Mouse (Mus musculus): ENCODE results near the gene Ttc7b. TPM values are rescaled to one million over a fixed set of nuclear protein-coding genes. Genes with fewer than 3 reads are reported as not detected.

Gene Ttc7b
- total and polyA plus RNA-seq, 3 experiments = 11.7 to 23.7 TPM; not detected in 1

- Histone ChIP-seq H3K36me3 (ENCODE audit: control insufficient read depth in 1 of 2, insufficient read depth in 2 of 2, low read length in 2 of 2) (no peaks in the 10 kb centered on the region), H3K9ac (ENCODE audit: control insufficient read depth, low read depth, low read length, poor library complexity, severe bottlenecking) (no peak overlapping the region), H3K27ac (ENCODE audit: control insufficient read depth, low read depth, low read length) (no peak overlapping the region), H3K9me3 (replicated peaks; ENCODE audit: insufficient read depth, low read length) (no peaks in the 10 kb centered on the region), H3K27me3 (ENCODE audit: control insufficient read depth in 1 of 2, insufficient read depth in 2 of 2, low read length in 2 of 2) (no peaks in the 10 kb centered on the region), H3K4me3 (ENCODE audit: control insufficient read depth in 1 of 2, insufficient read depth in 1 of 2, low read depth in 2 of 2, low read length in 2 of 2) (no peak overlapping the region), H3K79me2 (ENCODE audit: control insufficient read depth, insufficient read depth, low read length, poor library complexity) (no peaks in the 10 kb centered on the region), H3K4me1 (ENCODE audit: control insufficient read depth in 1 of 2, insufficient read depth in 2 of 2, low read length in 2 of 2) (no peaks in the 10 kb centered on the region)
- no peak for TF ChIP-seq MAZ (IDR thresholded peaks at IDR 0.05; ENCODE audit: low read depth, low read length)
- TF ChIP-seq POLR2AphosphoS5 (IDR thresholded peaks at IDR 0.05; ENCODE audit: borderline replicate concordance, low read depth, low read length) = no peak
- no peak for TF ChIP-seq NRF1 (IDR thresholded peaks at IDR 0.05; ENCODE audit: insufficient read depth, low read depth, low read length, poor library complexity, severe bottlenecking)
- no peak for TF ChIP-seq E2F4 (IDR thresholded peaks at IDR 0.05; ENCODE audit: borderline replicate concordance, low read depth, low read length)
- no peak for TF ChIP-seq MEF2A (IDR thresholded peaks at IDR 0.05; ENCODE audit: extremely low read depth, insufficient replicate concordance, low read depth, low read length, poor library complexity, severe bottlenecking)
- TF ChIP-seq MYB (IDR thresholded peaks at IDR 0.05; ENCODE audit: low read depth, low read length) = no peak
- no peak for TF ChIP-seq JUND (IDR thresholded peaks at IDR 0.05; ENCODE audit: low read depth, low read length)
- TF ChIP-seq MAX (IDR thresholded peaks at IDR 0.05; ENCODE audit: low read length) = no peak
- no peak for TF ChIP-seq SMC3 (IDR thresholded peaks at IDR 0.05; ENCODE audit: low read depth, low read length)
- no peak for TF ChIP-seq TBP (IDR thresholded peaks at IDR 0.05; ENCODE audit: low read depth, low read length)
- TF ChIP-seq ZKSCAN1 (IDR thresholded peaks at IDR 0.05; ENCODE audit: low read depth, low read length) = no peak
- TF ChIP-seq ZC3H11A (IDR thresholded peaks at IDR 0.05; ENCODE audit: low read depth, low read length) = no peak
- TF ChIP-seq TCF12 (IDR thresholded peaks at IDR 0.05; ENCODE audit: low read depth, low read length) = no peak
- TF ChIP-seq ELF1 (IDR thresholded peaks at IDR 0.05; ENCODE audit: low read depth, low read length) = no peak
- DNase-seq (ENCODE audit: low read depth, low spot score) = no peak
Measured at GRCm38 (mm10) chr12:100392466-100392865, 128.2 kb downstream of the Ttc7b start.

GRCm38 (mm10) chr12:100391890-100392289, 128.7 kb downstream of the Ttc7b start:
- H3K79me2 ChIP-seq (ENCODE audit: control insufficient read depth, insufficient read depth, low read length, poor library complexity) = no peaks in the 10 kb centered on the region
- TF ChIP-seq POLR2A (IDR thresholded peaks at IDR 0.05; ENCODE audit: control insufficient read depth in 1 of 2, insufficient read depth in 1 of 2, low read depth in 1 of 2, low read length in 2 of 2, poor library complexity in 1 of 2) (no peak), MAZ (IDR thresholded peaks at IDR 0.05; ENCODE audit: low read depth, low read length) (no peak), MAX (IDR thresholded peaks at IDR 0.05; ENCODE audit: low read length) (no peak), E2F4 (IDR thresholded peaks at IDR 0.05; ENCODE audit: borderline replicate concordance, low read depth, low read length) (no peak), SMC3 (IDR thresholded peaks at IDR 0.05; ENCODE audit: low read depth, low read length) (no peak), TAL1 (IDR thresholded peaks at IDR 0.05; ENCODE audit: low read length) (no peak), ETS1 (IDR thresholded peaks at IDR 0.05; ENCODE audit: low read depth, low read length) (no peak), MYB (IDR thresholded peaks at IDR 0.05; ENCODE audit: low read depth, low read length) (no peak), CHD1 (IDR thresholded peaks at IDR 0.05; ENCODE audit: low read depth, low read length) (no peak), SIN3A (IDR thresholded peaks at IDR 0.05; ENCODE audit: low read length) (no peak), POLR2AphosphoS5 (IDR thresholded peaks at IDR 0.05; ENCODE audit: borderline replicate concordance, low read depth, low read length) (no peak), TBP (IDR thresholded peaks at IDR 0.05; ENCODE audit: low read depth, low read length) (no peak), UBTF (IDR thresholded peaks at IDR 0.05; ENCODE audit: borderline replicate concordance, insufficient read depth, low read depth, low read length) (no peak), ZMIZ1 (IDR thresholded peaks at IDR 0.05; ENCODE audit: low read depth, low read length) (no peak), ZNF384 (IDR thresholded peaks at IDR 0.05; ENCODE audit: low read depth, low read length) (no peak)
- no peak overlapping the region for H3K4me3 ChIP-seq (ENCODE audit: control insufficient read depth in 1 of 2, insufficient read depth in 1 of 2, low read depth in 2 of 2, low read length in 2 of 2)
- peaks cover 0 to under 1% of the 10 kb centered on the region in 2 experiments; a peak in 1 of 4 replicates for H3K36me3 ChIP-seq (ENCODE audit: control insufficient read depth in 1 of 2, insufficient read depth in 2 of 2, low read length in 2 of 2)
- H3K4me1 ChIP-seq (ENCODE audit: control insufficient read depth in 1 of 2, insufficient read depth in 2 of 2, low read length in 2 of 2) = no peaks in the 10 kb centered on the region
- H3K9me3 ChIP-seq (replicated peaks; ENCODE audit: insufficient read depth, low read length) = no peaks in the 10 kb centered on the region
- H3K9ac ChIP-seq (ENCODE audit: control insufficient read depth, low read depth, low read length, poor library complexity, severe bottlenecking) = no peak overlapping the region
- DNase-seq (ENCODE audit: low read depth, low spot score) = no peak
- no peaks in the 10 kb centered on the region for H3K27me3 ChIP-seq (ENCODE audit: control insufficient read depth in 1 of 2, insufficient read depth in 2 of 2, low read length in 2 of 2)
- no peak overlapping the region for H3K27ac ChIP-seq (ENCODE audit: control insufficient read depth, low read depth, low read length)
